Mouse (Mus musculus) fibroblast of lung, adult 2 months (primary cell): Measurements from ENCODE around the gene Nfkb2.
A peak's percentile ranks its signal among the peaks of the same experiment; 100 is the strongest.

Source experiments
- DNase-seq: peaks from one replicate; pipeline ENCODE4 v3.0.0-alpha.2; 2011; ENCODE audit warnings: low read depth

Nfkb2 gene

DNA sequence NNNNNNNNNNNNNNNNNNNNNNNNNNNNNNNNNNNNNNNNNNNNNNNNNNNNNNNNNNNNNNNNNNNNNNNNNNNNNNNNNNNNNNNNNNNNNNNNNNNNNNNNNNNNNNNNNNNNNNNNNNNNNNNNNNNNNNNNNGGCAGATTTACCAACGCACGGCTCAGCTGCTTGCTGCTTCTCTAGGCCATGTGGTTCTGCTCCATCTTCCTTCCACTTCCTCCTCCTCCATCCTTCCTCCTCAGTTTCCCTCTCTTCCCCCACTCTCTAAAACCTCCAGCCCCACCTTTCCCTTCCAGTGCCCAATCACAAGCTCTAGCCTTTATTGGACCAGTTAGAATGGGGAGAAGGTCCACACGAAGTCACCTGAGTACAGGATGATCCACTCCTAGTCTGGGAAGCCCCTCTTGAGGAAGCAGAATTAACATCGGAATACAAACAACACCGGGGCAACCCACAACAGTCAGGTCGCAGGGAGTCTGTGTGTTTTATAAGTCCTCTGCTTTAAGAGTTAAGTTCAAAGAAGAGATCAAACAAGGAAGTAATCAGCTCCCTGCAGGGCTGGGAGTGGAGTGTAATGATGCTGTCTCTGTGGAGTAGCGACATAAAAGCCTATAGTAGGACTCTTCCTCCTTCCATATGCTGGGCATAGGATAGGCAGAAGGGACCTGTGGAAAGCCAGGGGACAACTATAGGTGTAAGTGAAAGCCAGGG is 40.7 kb downstream of the Nfkb2 start:
- no peak for DNase-seq

DNA sequence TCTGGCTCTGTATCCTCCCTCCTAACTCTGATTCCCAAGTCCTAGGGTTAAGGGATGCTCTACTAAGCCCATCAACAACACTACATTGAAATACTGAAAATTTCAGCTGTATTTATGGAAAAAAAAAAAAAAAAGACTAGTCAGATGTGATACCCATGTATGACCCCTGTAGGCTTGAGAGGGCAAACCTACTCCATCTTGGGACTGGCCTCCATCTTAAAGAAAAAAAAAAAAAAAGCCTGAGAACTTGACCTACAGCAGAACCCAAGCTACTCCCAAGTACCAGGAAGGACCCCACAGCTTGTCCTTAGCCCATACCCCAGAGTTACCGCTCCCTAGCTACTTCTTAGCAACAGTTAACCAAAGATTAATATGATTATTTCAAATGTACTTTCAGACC is 43.0 kb downstream of the Nfkb2 start:
- DNase-seq, result no peak

DNA sequence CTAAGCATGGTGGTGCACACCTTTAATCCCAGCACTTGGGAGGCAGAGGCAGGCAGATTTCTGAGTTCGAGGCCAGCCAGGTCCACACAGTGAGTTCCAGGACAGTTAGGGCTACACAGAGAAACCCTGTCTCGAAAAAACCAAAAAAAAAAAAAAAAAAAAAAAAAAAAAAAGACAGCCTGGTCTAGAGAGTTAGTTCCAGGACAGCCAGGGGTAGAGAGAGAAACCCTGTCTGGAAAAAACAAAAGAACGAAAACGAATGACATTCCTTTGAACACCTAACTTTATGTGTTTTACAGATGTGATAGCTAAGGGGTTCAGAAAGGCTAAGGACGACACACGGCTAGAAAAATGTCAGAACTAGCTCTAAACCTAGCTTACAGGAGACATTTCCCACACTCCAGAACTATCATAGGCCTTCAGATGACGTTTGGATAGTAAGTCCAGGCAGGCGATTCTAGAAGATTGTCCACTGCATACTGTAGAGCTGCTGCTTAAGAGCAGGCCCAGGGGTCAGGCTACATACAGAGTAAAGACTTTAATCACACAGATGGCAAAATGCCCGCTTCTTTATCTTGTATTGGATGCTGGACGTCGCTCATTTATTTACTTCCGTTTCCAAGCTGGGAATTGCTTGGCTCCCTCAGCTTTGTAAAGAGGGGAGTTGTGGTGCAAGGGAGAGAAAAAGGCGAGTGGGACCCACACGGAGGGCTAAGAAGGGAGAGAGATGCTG is 44.0 kb downstream of the Nfkb2 start:
- DNase-seq, result no peak

- no peak for DNase-seq
These were observed 44.8 kb downstream of the Nfkb2 start for GRCm38 (mm10) chr19:46348761-46349458.

GRCm38 (mm10) chr19:46349550-46349949 is 45.4 kb downstream of the Nfkb2 start:
- DNase-seq, result no peak

DNA sequence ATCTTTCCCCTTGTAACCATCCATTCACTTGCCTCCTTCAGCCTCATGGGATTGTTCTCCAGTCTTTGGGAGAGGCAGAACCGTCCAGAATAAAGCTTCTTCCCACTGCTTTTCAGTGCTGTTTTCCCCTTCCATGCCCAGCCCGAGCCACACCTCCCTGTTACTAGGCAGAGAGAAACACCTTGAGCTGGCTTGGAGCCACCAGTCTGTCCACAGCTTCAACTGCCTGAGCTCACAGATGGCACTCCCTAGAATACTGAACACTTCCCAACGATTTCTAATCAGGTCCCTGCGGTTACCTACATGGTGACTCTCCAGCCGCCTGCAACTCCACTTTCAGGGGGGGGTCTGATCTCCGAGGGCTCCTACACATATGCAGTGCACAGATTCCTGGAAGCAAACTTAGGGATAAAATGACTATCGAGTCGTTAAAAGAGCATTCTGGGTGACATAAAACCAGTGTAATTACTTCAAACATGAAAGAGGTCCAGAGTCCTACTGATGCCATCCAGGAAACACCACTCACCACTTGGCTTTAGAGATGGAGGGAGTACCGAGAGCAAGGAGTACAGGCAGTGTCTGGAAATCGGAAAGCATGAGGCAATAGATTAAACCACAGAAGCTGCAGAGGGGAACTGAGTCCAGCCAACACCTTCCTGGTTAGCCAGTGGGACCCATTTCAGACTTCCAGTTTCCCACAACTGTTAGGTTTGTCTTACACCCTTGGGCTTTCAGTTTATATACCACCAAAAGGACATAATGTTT is 46.2 kb downstream of the Nfkb2 start, which contains the start of gene 2310034G01Rik:
Gene 2310034G01Rik, minus strand, starts transcription at position 135 of the 765 bp plus-strand sequence.
- DNase-seq, result no peak

GRCm38 (mm10) chr19:46356701-46357138 is 52.6 kb downstream of the Nfkb2 start:
- peak; percentile 69 for DNase-seq

DNA sequence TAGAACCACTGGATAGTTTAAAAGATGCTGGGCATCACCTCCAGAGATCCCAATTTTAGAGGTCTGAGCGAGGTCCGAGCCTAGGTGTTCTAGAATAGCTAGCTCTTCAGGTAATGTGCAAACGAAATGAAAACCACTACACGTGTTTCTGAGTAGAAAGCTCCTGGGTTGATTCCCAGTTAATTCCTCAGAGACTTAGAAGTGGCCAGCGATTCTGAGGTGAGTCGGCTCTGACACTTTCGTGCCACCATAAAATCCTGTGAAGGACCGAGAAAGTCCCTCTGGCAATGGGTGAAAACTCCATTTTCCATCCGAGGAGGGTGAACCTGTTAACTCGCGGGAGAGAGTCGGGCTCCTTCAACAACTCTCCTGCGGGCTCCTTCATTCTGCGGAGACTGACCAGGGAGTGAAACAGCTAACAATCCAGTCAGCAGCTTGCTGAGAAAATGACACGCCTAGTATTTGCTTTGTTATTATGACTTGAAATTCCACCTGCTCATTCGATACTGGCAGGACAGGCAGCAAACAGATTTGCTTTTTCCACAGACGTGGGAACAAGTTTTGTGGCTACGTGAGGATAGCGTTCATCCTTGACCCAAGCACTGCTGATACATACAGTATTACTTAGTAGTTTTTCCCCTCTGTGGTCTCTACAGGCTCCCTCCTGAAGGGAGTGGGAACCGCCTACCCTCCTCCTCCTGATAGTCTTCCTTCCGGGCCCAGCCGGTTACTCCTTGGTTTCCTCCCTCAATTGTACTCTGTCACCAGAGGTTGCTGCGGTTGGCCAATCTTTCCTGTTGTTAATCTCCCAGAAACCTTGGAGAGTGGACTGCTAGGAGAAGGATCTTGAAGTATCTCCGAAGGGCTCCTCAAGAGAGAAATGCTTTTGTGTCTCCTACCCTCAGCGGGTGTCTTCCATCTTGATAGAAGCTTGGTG is 53.5 kb downstream of the Nfkb2 start:
- DNase-seq, result no peak

- no peak for DNase-seq
These were observed 54.3 kb downstream of the Nfkb2 start for GRCm38 (mm10) chr19:46358381-46358780.
